Comparison of ENCODE assay signal across 8 mouse cellular contexts in genomic region chr6:56831697-56832406, GRCm38 (mm10). TPM values are rescaled to one million over a fixed set of nuclear protein-coding genes. Genes with fewer than 3 reads are reported as not detected.
A peak's percentile ranks its signal among the peaks of the same experiment; 100 is the strongest.
DNase-seq lines count a peak whose midpoint lies in the region; ATAC-seq and TF ChIP-seq lines count a peak whose summit lies in the region.

TSS of gene Fkbp9 (plus strand) at chr6:56832059.

- ATAC-seq in forebrain, embryonic 12.5 days (ENCODE audit: low FRiP score), result peak; percentile 94
- peak; percentile 98 for ATAC-seq in heart, embryonic 14.5 days (ENCODE audit: insufficient number of reproducible peaks, insufficient read depth, low FRiP score, low read depth)
- peak; percentile 88 for ATAC-seq in liver, embryonic 12.5 days

- peak; percentile 5 for DNase-seq in cerebellum, adult 11 months
- DNase-seq in kidney, postnatal 10 days, result peak; percentile 93
- DNase-seq in neural tube, embryonic 10.5 days (ENCODE audit: extremely low spot score, low spot score), result peak; percentile 81
- peak; percentile 88 for DNase-seq in testis, postnatal 10 days (ENCODE audit: low spot score)

- TF ChIP-seq POLR2A in ES-Bruce4 (IDR thresholded peaks at IDR 0.05; ENCODE audit: insufficient read depth, low read length), result no peak

- TF ChIP-seq CTCF in ES-Bruce4 (IDR thresholded peaks at IDR 0.05; ENCODE audit: low read depth, low read length), result no peak

- H3K27me3 ChIP-seq in ES-Bruce4 (ENCODE audit: control insufficient read depth, insufficient read depth, low read length, poor library complexity, severe bottlenecking), result no peaks in the 10 kb centered on the region
- peaks cover 4% of the 10 kb centered on the region; the same call in 1 of the 2 replicates for H3K27me3 ChIP-seq in forebrain, embryonic 12.5 days
- H3K27me3 ChIP-seq in heart, embryonic 14.5 days (ENCODE audit: control insufficient read depth, insufficient read depth, low read length), result no peaks in the 10 kb centered on the region
- peaks cover 2% of the 10 kb centered on the region; the same call in 1 of the 2 replicates for H3K27me3 ChIP-seq in liver, embryonic 12.5 days (replicated peaks)

- under 1% methylated on average over 57 of the region's 58 CpGs for WGBS in forebrain, embryonic 12.5 days
- under 1% methylated on average over 57 of the region's 58 CpGs for WGBS in heart, embryonic 14.5 days
- WGBS in liver, embryonic 12.5 days (ENCODE audit: insufficient replicate concordance), result 1% methylated on average over 42 of the region's 58 CpGs

- H3K27ac ChIP-seq in ES-Bruce4 (ENCODE audit: insufficient read depth, low read length), result no peak within 1 kb of the TSS; the same call in 1 of the 2 replicates
- peak within 1 kb of the TSS; percentile 70 for H3K27ac ChIP-seq in forebrain, embryonic 12.5 days
- H3K27ac ChIP-seq in heart, embryonic 14.5 days (replicated peaks in 1 of 2; ENCODE audit: control insufficient read depth in 1 of 2, insufficient read depth in 1 of 2, low read depth in 2 of 2, low read length in 2 of 2), result peak within 1 kb of the TSS; percentile 88 to 90
- H3K27ac ChIP-seq in liver, embryonic 12.5 days, result peak within 1 kb of the TSS; percentile 65

- no peaks in the 10 kb centered on the region for H3K9me3 ChIP-seq in ES-Bruce4 (replicated peaks; ENCODE audit: control insufficient read depth, insufficient read depth, low read length, poor library complexity, severe bottlenecking)
- H3K9me3 ChIP-seq in forebrain, embryonic 12.5 days, result no peaks in the 10 kb centered on the region
- no peaks in the 10 kb centered on the region for H3K9me3 ChIP-seq in heart, embryonic 14.5 days (ENCODE audit: control insufficient read depth, low read length)
- no peaks in the 10 kb centered on the region for H3K9me3 ChIP-seq in liver, embryonic 12.5 days (replicated peaks)

- TF ChIP-seq EP300 in ES-Bruce4 (IDR thresholded peaks at IDR 0.05; ENCODE audit: insufficient read depth, low read depth, low read length), result no peak

- H3K36me3 ChIP-seq in ES-Bruce4 (ENCODE audit: control insufficient read depth, insufficient read depth, low read length, poor library complexity, severe bottlenecking), result peaks cover 11% of the 10 kb centered on the region
- no peaks in the 10 kb centered on the region for H3K36me3 ChIP-seq in forebrain, embryonic 12.5 days (replicated peaks)
- peaks cover 19% of the 10 kb centered on the region for H3K36me3 ChIP-seq in heart, embryonic 14.5 days (ENCODE audit: control insufficient read depth, insufficient read depth, low read length)
- H3K36me3 ChIP-seq in liver, embryonic 12.5 days, result peaks cover 14% of the 10 kb centered on the region; the same call in 1 of the 2 replicates

- peak within 1 kb of the TSS; percentile 90 for H3K9ac ChIP-seq in ES-Bruce4 (ENCODE audit: low read depth, poor library complexity, severe bottlenecking)
- peak within 1 kb of the TSS; percentile 66 for H3K9ac ChIP-seq in forebrain, embryonic 12.5 days
- H3K9ac ChIP-seq in heart, embryonic 14.5 days (ENCODE audit: low read length), result peak within 1 kb of the TSS; percentile 91
- H3K9ac ChIP-seq in liver, embryonic 12.5 days, result peak within 1 kb of the TSS; percentile 77

- H3K4me2 ChIP-seq in forebrain, embryonic 12.5 days, result peak within 1 kb of the TSS; percentile 85
- H3K4me2 ChIP-seq in heart, embryonic 14.5 days (ENCODE audit: low read length), result peak within 1 kb of the TSS; percentile 85
- H3K4me2 ChIP-seq in liver, embryonic 12.5 days, result peak within 1 kb of the TSS; percentile 95

- no peaks in the 10 kb centered on the region for H3K4me1 ChIP-seq in ES-Bruce4 (ENCODE audit: control insufficient read depth, insufficient read depth, low read length)
- peaks cover 3% of the 10 kb centered on the region; the same call in 1 of the 2 replicates for H3K4me1 ChIP-seq in forebrain, embryonic 12.5 days
- H3K4me1 ChIP-seq in heart, embryonic 14.5 days (ENCODE audit: control insufficient read depth in 2 of 2, insufficient read depth in 2 of 2, low read length in 2 of 2), result peaks cover 0 to 3% of the 10 kb centered on the region in 2 experiments; a peak in 2 of 4 replicates
- peaks cover 22% of the 10 kb centered on the region for H3K4me1 ChIP-seq in liver, embryonic 12.5 days

- peak within 1 kb of the TSS; percentile 96 for H3K4me3 ChIP-seq in ES-Bruce4 (ENCODE audit: low read depth, low read length)
- peak within 1 kb of the TSS; percentile 62 for H3K4me3 ChIP-seq in forebrain, embryonic 12.5 days (replicated peaks)
- peak within 1 kb of the TSS; percentile 77 to 97 for H3K4me3 ChIP-seq in heart, embryonic 14.5 days (ENCODE audit: control insufficient read depth in 1 of 2, insufficient read depth in 1 of 2, low read depth in 1 of 2, low read length in 2 of 2)
- peak within 1 kb of the TSS; percentile 69 for H3K4me3 ChIP-seq in liver, embryonic 12.5 days

RNA-seq across cellular contexts. Expression of gene Fkbp9, which starts in this region (rescaled TPM):
- polyA plus RNA-seq in ES-Bruce4 (2011; ENCODE audit: insufficient read depth, insufficient read length, low read depth, missing spikeins), result 211 and 215 TPM in 2 replicates
- 46.7 and 50.4 TPM in 2 replicates for polyA plus RNA-seq in forebrain, embryonic 12.5 days (2016; fragmentation: Nextera tagmentation; extraction: Ambion mirVana)
- 147 and 148 TPM in 2 replicates for polyA plus RNA-seq in heart, embryonic 14.5 days (2014; fragmentation: Nextera tagmentation; extraction: Ambion mirVana)
- polyA plus RNA-seq in liver, embryonic 12.5 days (2016; fragmentation: Nextera tagmentation; extraction: Ambion mirVana), result 34.3 and 35.0 TPM in 2 replicates

Comparison
In these comparisons a context has a peak if more than half of its experiments do, and no peak if none do; other contexts are left out.
1. DNase-seq: peak in every context shown above with its lines; median percentile 93 in kidney, postnatal 10 days; 88 in testis, postnatal 10 days; 81 in neural tube, embryonic 10.5 days; 5 in cerebellum, adult 11 months.